Mouse (Mus musculus) liver (tissue): ENCODE measurements at regions not wholly inside any gene's neighbourhood (a gene's known extent, or its start where the extent isn't known, plus 50 kb on each side); places are given as distances from the start of the nearest gene placed in this dataset.
A peak's percentile ranks its signal among the peaks of the same experiment; 100 is the strongest.

Experiments used
- DNase-seq: peaks from one replicate; pipeline ENCODE4 v3.0.0-alpha.2; 2020; ENCODE audit warnings: mixed read lengths

DNA sequence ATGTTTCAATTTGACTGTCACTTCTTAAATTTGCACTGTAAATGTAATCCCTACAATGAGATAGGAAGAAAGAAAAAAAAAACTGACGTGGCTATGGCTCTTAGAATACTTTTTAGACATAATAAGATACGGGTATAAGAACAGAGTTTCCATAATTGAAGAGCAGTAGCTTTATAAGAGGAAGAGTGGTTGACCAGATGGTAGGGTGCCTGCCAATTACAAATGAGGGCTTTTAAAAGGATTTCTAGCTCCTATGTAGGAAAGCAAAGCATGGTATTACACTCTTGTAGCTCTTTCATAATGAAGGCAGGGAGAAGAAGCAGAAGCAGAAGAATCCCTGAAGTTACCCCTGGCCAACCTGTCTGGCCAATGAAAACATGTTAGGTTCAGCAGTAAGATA is 239.7 kb upstream of the Car10 start:
- no peak for DNase-seq

DNA sequence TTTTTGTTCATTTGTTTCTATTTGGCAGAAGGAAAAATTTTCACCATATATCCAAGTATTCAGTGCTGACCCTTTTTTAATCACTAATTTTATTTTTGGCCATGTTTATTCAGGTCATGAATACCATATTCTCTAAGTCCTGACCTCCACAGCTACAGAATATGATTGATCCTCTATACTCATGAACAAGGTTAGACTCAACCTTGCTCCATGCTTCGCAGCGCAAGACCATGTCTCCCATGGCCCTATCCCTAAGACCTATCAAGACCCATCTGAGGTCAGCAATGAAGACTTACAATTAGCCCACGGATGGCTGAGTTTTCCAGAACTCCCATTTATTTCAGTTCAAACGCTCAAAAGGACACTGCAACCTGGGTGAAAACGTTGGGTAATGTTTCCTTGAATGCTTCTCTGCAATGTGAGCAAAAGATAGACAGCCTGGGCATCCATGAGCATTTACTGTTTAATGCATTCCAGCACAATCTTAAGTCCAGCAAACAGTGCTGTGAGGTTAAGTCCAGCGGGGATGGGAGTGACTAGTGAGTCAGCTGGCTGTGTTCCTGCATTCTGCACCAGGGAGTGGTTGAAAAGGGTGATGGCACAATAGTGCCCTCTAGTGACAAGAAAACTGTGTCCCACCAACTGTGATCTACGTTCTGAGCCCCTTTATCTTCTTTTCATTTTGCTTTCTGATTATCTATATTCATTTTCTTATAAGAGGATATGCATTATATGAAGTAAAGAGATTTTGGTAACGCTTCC is 208.0 kb upstream of the Car10 start:
- DNase-seq, result peak; percentile 11

DNA sequence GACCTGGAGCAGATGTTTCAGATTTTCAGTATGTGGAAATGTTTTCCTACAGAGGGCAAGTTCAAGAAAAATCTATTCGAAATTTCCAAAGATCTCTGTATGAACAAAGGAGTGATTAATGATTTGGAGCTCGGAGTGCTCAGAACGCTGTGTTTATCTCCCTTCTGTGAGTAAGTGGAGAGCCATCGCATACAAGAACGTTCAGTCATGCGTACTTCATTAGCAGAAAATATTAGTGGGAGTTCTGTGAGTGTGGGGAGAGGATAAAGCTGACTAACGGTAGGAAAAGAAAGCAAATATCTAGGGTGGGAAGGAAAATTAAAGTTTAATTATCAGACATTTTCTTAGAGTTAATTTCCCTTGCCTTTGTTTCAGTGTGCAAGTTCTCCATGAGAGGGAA is 198.5 kb upstream of the Car10 start:
- no peak for DNase-seq
